Mouse (Mus musculus) cerebellum, adult 8-10 months (tissue): Measurements from ENCODE around the gene Aqr.

ENCODE experiments used
- DNase-seq: peaks from one replicate; pipeline ENCODE4 v3.0.0; 2022

Aqr gene

DNA sequence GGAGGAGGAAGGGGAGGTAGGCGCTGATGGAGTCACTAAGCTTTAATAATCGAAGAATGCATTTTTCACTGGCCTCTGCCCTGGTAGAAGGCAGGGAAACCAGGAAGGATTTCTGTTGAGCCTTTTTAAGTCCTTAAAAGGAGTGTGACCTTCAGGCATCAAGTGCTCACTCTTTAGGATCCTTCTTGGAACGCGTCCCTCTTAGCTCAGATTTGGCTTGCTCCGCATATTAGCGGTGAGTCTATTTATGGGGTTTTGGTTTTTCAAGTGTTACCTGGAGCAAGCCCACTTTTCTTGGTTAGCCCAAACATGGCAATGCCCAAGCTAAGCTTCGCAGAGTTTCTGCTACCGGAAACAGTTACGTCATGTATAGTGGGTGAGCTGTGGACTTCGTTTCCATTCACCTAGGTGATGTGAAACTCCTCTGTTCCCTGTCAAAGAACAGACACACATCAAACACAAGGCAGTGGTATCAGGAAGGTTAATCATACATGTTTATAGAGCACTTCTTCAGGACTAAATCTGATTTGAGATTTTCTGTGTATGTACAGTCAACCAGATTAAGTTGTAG is 128.5 kb downstream of the Aqr start:
- peak; percentile 3 for DNase-seq

DNA sequence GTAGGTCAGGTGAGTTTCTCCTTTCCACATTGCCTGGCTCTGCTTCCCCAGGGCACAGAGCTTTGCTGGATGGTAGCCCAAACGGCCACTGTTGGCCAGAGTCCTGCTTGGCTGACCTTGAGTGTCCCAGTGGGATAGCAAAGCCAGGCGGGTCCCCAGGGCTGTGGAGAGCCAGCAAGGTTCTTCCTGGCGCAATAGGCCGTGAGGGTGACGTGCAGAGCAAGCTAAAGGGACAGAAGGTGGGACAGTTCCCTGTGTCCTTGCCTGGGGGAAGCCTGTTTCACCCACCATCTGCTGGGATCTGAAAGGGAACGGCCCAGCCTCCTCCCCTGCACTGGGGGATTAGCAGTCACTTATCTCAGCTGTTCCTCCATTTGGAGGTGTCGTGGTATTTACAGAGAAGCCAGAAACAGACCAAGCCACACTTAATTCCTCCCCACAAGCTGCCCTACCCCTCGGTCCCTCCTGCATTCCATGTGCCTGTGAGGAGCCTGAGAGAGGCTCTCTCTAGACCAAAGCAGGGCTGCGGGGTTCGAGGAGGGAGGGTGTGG is 129.4 kb downstream of the Aqr start:
- peak; percentile 50 for DNase-seq

DNA sequence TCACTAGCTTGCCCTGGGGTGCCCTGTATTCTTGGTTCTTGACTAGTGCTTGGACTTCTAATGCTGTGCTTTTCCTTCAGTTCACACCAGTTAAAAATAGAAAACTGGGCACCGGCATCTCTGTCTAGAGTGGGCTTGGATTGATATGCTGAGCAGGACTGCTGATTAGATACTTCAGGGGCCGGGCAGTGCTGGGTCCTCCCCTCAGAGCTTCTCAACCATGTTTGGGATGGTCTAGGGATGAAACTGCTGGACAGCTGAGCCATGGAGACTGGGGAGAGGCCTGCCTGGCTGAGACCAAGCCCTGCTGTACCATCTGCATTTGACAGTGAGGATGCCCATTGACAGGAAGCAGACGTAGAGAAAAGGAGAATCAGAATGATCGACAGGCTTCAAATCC is 132.7 kb downstream of the Aqr start:
- no peak for DNase-seq

DNA sequence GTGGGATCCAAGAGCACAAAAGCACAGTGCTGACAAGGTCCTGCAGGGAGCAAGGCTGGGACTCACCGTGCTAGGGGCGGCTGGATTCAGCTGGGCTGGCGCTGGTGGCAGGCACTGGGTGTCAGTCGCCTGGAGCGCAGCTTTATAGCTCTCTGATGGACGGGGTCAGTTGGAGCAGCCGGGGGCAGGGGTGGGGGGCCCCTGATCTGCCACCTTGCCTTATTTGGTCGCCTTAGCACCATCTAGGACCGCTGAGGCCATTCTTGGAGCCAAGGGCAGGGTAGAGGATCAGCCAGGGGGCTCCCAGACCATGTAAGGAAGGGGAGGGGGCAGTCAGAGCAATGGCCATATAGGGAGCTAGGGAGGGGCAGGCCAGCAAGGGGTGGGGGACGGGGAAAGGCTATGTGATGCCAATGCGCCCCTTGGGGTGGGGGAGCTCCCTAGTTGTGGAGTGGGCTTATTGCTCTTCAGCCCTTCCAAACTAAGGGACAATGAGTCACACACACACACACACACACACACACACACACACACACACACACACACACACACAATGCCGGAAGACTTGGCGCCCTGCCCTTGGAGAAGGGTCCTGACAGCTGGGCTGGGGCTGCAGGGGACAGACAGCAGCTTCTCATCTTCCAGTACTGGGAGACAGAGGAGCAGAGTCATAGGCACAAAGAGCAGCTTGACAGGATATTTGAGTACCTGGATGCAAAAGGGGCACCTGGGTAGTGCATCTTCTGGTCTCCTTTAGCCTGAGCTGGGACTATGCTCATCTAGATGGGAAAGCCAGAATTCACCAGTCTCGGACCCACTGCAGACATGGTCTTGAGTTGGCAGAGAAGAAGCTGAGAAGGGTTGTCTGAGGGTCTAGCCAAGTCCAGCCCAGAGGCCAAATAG is 133.9 kb downstream of the Aqr start, which contains the start of gene Actc1:
Gene Actc1, minus strand, starts transcription at position 853 of the 903 bp plus-strand sequence.
- DNase-seq, result no peak

DNA sequence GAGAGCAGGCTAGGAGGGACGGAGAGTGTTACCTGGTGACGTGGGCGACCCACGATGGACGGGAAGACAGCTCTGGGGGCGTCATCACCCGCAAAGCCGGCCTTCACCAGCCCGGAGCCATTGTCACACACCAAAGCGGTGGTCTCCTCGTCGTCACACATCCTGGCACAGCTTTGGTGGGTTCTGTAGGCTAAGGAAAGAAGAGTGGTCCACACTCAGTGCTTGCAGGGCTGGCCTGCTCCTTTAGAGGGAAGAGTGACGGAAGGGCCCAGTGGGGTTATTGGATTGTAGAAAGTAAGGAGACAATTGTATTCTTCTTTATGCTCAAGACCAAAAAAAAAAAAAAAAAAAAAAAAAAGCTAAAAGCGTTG is 135.0 kb downstream of the Aqr start:
- DNase-seq, result no peak
